ENCODE assay signal across 8 mouse cellular contexts in the genomic region with DNA sequence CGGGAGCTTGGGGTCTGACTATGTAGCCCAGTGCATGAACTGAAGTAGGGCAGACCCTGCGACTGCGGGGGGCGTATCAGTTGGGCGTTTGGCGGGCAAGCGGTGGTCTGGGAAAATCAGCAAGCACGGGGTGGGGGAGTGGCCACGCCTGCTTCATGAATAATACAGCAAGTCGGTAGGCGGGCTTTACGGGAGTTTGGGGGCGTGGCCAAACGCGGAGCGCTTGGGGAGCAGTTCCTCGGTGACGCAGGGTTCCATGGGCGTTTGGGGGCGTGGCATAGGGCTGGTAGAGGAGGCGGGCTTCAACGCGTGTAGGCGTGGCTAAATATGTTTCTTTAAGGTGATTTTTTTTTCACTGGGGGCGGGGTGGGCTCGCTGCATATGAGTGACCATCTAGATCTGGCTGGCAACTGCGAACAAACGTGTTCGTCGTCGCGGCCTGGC. TPM values are rescaled to one million over a fixed set of nuclear protein-coding genes. Genes with fewer than 3 reads are reported as not detected.
DNase-seq lines count a peak whose midpoint lies in the region.

No protein-coding gene starts in this region.

- DNase-seq in adipocyte (ENCODE audit: low spot score), result peak; percentile 100
- DNase-seq in embryo, embryonic 10 days (ENCODE audit: low spot score), result peak; percentile 99
- DNase-seq in gastrocnemius, postnatal 10 days, result peak; percentile 100
- DNase-seq in induced T-regulatory cell, adult 2 months (ENCODE audit: low read depth), result peak; percentile 100
- peak; percentile 99 to 100 for DNase-seq in left cerebral cortex, postnatal 14 days (ENCODE audit: low spot score in 2 of 2)
- peak; percentile 100 for DNase-seq in mesoderm, embryonic 11.5 days (ENCODE audit: low read depth, low spot score)
- DNase-seq in right cerebral cortex, postnatal 36 days (ENCODE audit: low spot score in 2 of 2), result peak; percentile 99
- DNase-seq in yolk sac, embryonic 10.5 days (ENCODE audit: low spot score), result peak; percentile 99

- intact Hi-C loops in left cerebral cortex, postnatal 14 days (cut with DNase I), result no loop called here

RNA-seq across cellular contexts. Expression of gene Ell, which starts 0.6 kb away (rescaled TPM):
- 10 to 100 TPM; 12.7 to 19.8 TPM for total RNA-seq in gastrocnemius, postnatal 10 days (2021)
- 10 to 100 TPM; 13.8 to 17.4 TPM for total RNA-seq in left cerebral cortex, postnatal 14 days (2021)

RNA-seq across cellular contexts. Expression of gene Kxd1, which starts 10.9 kb away (rescaled TPM):
- total RNA-seq in gastrocnemius, postnatal 10 days (2021), result 10 to 100 TPM; 57.8 to 61.0 TPM
- total RNA-seq in left cerebral cortex, postnatal 14 days (2021), result 10 to 100 TPM; 40.8 to 43.4 TPM

RNA-seq across cellular contexts. Expression of gene Fkbp8, which starts 11.1 kb away (rescaled TPM):
- 100 to 1,000 TPM; 135 to 145 TPM for total RNA-seq in gastrocnemius, postnatal 10 days (2021)
- 100 to 1,000 TPM; 396 to 406 TPM for total RNA-seq in left cerebral cortex, postnatal 14 days (2021)

RNA-seq across cellular contexts. Expression of gene Uba52, which starts 28.1 kb away (rescaled TPM):
- 1,000 to 10,000 TPM; 1,232 to 1,261 TPM for total RNA-seq in gastrocnemius, postnatal 10 days (2021)
- total RNA-seq in left cerebral cortex, postnatal 14 days (2021), result 1,000 to 10,000 TPM in 1 of 2 experiments, 100 to 1,000 TPM in 1; 967 to 1,028 TPM

RNA-seq across cellular contexts. Expression of gene Rex1bd, which starts 32.1 kb away (rescaled TPM):
- total RNA-seq in gastrocnemius, postnatal 10 days (2021), result 100 to 1,000 TPM; 120 to 129 TPM
- 10 to 100 TPM; 96.6 to 99.7 TPM for total RNA-seq in left cerebral cortex, postnatal 14 days (2021)

Comparison
In these comparisons a context has a peak if more than half of its experiments do, and no peak if none do; other contexts are left out.
1. Peak in every context shown above with its lines: DNase-seq.